Mouse (Mus musculus) embryonic facial prominence, embryonic 15.5 days (tissue): ENCODE measurements around the gene Zbtb4. TPM values are rescaled to one million over a fixed set of nuclear protein-coding genes. Genes with fewer than 3 reads are reported as not detected.
"Not testable (repeated sequence)": the region's sequence is repeated elsewhere in the genome, so short reads cannot be mapped to it uniquely, and the experiment has no call there.

Experiments used
- ATAC-seq: fragments of 200-750 bp; cut with Nextera tagmentation; 2 replicates; pipeline ENCODE4 v1.8.0; 2017; ENCODE audit warnings: low read depth, moderate TSS enrichment; ENCODE audit not compliant: insufficient number of reproducible peaks, low FRiP score, low TSS enrichment
- H3K27ac ChIP-seq: fragments of 300-500 bp; sonication (generic); replicated peaks from 2 replicates; pipeline ENCODE4 v1.5.1; 2015; ENCODE audit warnings: mild to moderate bottlenecking, inconsistent platforms
- H3K27me3 ChIP-seq: fragments of 300-500 bp; sonication (generic); 2 replicates; pipeline ENCODE4 v1.6.1; 2015; ENCODE audit warnings: inconsistent platforms
- H3K36me3 ChIP-seq: fragments of 300-500 bp; sonication (generic); 2 replicates; pipeline ENCODE4 v1.6.1; 2015; ENCODE audit warnings: mild to moderate bottlenecking, inconsistent platforms
- H3K4me1 ChIP-seq: fragments of 300-500 bp; sonication (generic); 2 replicates; pipeline ENCODE4 v1.6.1; 2015; ENCODE audit warnings: inconsistent platforms
- H3K4me2 ChIP-seq: fragments of 300-500 bp; sonication (generic); replicated peaks from 2 replicates; pipeline ENCODE4 v1.6.1; 2015; ENCODE audit warnings: mild to moderate bottlenecking, inconsistent platforms
- H3K4me3 ChIP-seq: fragments of 300-500 bp; sonication (generic); replicated peaks from 2 replicates; pipeline ENCODE4 v1.5.1; 2015; ENCODE audit warnings: mild to moderate bottlenecking, inconsistent platforms
- H3K9ac ChIP-seq: fragments of 300-500 bp; sonication (generic); 2 replicates; pipeline ENCODE4 v1.6.1; 2015; ENCODE audit warnings: inconsistent platforms
- H3K9me3 ChIP-seq: fragments of 300-500 bp; sonication (generic); replicated peaks from 2 replicates; pipeline ENCODE4 v1.6.1; 2016; ENCODE audit warnings: inconsistent platforms
- WGBS: fragments of 180-500 bp; shearing (Covaris S2); methylation state at CpG from one replicate; pipeline ENCODE4 v1.1.7; 2015; 5-methylcytosine and 5-hydroxymethylcytosine counted together
- polyA plus RNA-seq: library from polyadenylated mRNA; unstranded; fragments of >200 nt; fragmentation: Nextera tagmentation; extraction: Ambion mirVana; gene quantifications from 2 replicates; pipeline ENCODE4 v1.2.1, GENCODE M21; 2015

Gene Zbtb4
- polyA plus RNA-seq, result 5.7 and 6.1 TPM in 2 replicates

- ATAC-seq, result peak; percentile 68
- 15% methylated on average over 32 of the region's 55 CpGs for WGBS
- peak within 1 kb of the TSS; percentile 93 for H3K4me3 ChIP-seq
- peak within 1 kb of the TSS; percentile 72 for H3K4me2 ChIP-seq
- H3K4me1 ChIP-seq, result peaks cover 35% of the 10 kb centered on the region
- H3K36me3 ChIP-seq, result 0 out of 2 replicates have a peak, but pooled peaks cover 6% of the 10 kb centered on the region
- peak within 1 kb of the TSS; percentile 90 for H3K9ac ChIP-seq
- H3K27me3 ChIP-seq, result no peaks in the 10 kb centered on the region
- H3K27ac ChIP-seq, result peak within 1 kb of the TSS; percentile 96
- no peaks in the 10 kb centered on the region for H3K9me3 ChIP-seq
Measured at GRCm38 (mm10) chr11:69765221-69766125, at the start of gene Zbtb4. Gene Zbtb4 (plus strand): TSS chr11:69765912.

- Histone ChIP-seq H3K36me3 (no peaks in the 10 kb centered on the region), H3K9ac (no peak overlapping the region), H3K4me2 (no peak overlapping the region), H3K27ac (no peak overlapping the region), H3K27me3 (no peaks in the 10 kb centered on the region), H3K9me3 (no peaks in the 10 kb centered on the region), H3K4me1 (0 out of 2 replicates have a peak, but pooled peaks cover 5% of the 10 kb centered on the region), H3K4me3 (no peak overlapping the region)
- ATAC-seq, result no peak
- 26% methylated on average over 5 of the region's 5 CpGs for WGBS
Measured at GRCm38 (mm10) chr11:69715929-69716328, 49.8 kb upstream of the Zbtb4 start.

- Histone ChIP-seq H3K27me3 (no peaks in the 10 kb centered on the region), H3K4me3 (no peak overlapping the region), H3K36me3 (no peaks in the 10 kb centered on the region), H3K9ac (no peak overlapping the region), H3K9me3 (no peaks in the 10 kb centered on the region), H3K27ac (no peak overlapping the region), H3K4me2 (no peak overlapping the region), H3K4me1 (0 out of 2 replicates have a peak, but pooled peaks cover 5% of the 10 kb centered on the region)
- WGBS, result 70% methylated on average over 4 of the region's 4 CpGs
- ATAC-seq, result no peak
Measured at GRCm38 (mm10) chr11:69716953-69717352, 48.8 kb upstream of the Zbtb4 start.

GRCm38 (mm10) chr11:69718661-69719060, 47.1 kb upstream of the Zbtb4 start:
- Histone ChIP-seq H3K36me3 (no peaks in the 10 kb centered on the region), H3K27me3 (no peaks in the 10 kb centered on the region), H3K4me3 (no peak overlapping the region), H3K4me1 (0 out of 2 replicates have a peak, but pooled peaks cover 5% of the 10 kb centered on the region), H3K4me2 (0 out of 2 replicates have a peak overlapping the region, but pooled peaks have one; percentile 8), H3K9me3 (no peaks in the 10 kb centered on the region), H3K27ac (no peak overlapping the region), H3K9ac (no peak overlapping the region)
- ATAC-seq, result no peak
- 26% methylated on average over 15 of the region's 15 CpGs for WGBS

- 74% methylated on average over 6 of the region's 6 CpGs for WGBS
- Histone ChIP-seq H3K4me3 (no peak overlapping the region), H3K9ac (no peak overlapping the region), H3K36me3 (no peaks in the 10 kb centered on the region), H3K4me1 (0 out of 2 replicates have a peak, but pooled peaks cover 5% of the 10 kb centered on the region), H3K27ac (no peak overlapping the region), H3K9me3 (no peaks in the 10 kb centered on the region), H3K4me2 (no peak overlapping the region), H3K27me3 (no peaks in the 10 kb centered on the region)
- ATAC-seq, result no peak
Measured at GRCm38 (mm10) chr11:69719423-69719822, 46.3 kb upstream of the Zbtb4 start.

- ATAC-seq, result no peak
- Histone ChIP-seq H3K36me3 (no peaks in the 10 kb centered on the region), H3K9ac (no peak overlapping the region), H3K4me1 (no peaks in the 10 kb centered on the region), H3K27me3 (no peaks in the 10 kb centered on the region), H3K4me3 (no peak overlapping the region), H3K4me2 (no peak overlapping the region), H3K9me3 (no peaks in the 10 kb centered on the region), H3K27ac (no peak overlapping the region)
- WGBS, result 63% methylated on average over 6 of the region's 6 CpGs
Measured at GRCm38 (mm10) chr11:69720852-69721251, 44.9 kb upstream of the Zbtb4 start.

GRCm38 (mm10) chr11:69723074-69723473, 42.6 kb upstream of the Zbtb4 start:
- no peak for ATAC-seq
- no peaks in the 10 kb centered on the region for H3K27me3 ChIP-seq
- H3K9ac ChIP-seq, result no peak overlapping the region
- no peak overlapping the region for H3K27ac ChIP-seq
- H3K9me3 ChIP-seq, result no peaks in the 10 kb centered on the region
- no peak overlapping the region for H3K4me2 ChIP-seq
- WGBS, result 42% methylated on average over 2 of the region's 2 CpGs
- H3K36me3 ChIP-seq, result no peaks in the 10 kb centered on the region
- H3K4me3 ChIP-seq, result no peak overlapping the region
- H3K4me1 ChIP-seq, result no peaks in the 10 kb centered on the region

GRCm38 (mm10) chr11:69725951-69726350, 39.8 kb upstream of the Zbtb4 start:
- no peak overlapping the region for H3K4me2 ChIP-seq
- no peaks in the 10 kb centered on the region for H3K36me3 ChIP-seq
- no peaks in the 10 kb centered on the region for H3K9me3 ChIP-seq
- no peak for ATAC-seq
- no peak overlapping the region for H3K27ac ChIP-seq
- H3K4me3 ChIP-seq, result no peak overlapping the region
- H3K27me3 ChIP-seq, result no peaks in the 10 kb centered on the region
- H3K4me1 ChIP-seq, result no peaks in the 10 kb centered on the region
- no peak overlapping the region for H3K9ac ChIP-seq
- WGBS, result 37% methylated on average over 5 of the region's 5 CpGs

- H3K4me3 ChIP-seq, result no peak overlapping the region
- no peak overlapping the region for H3K4me2 ChIP-seq
- no peaks in the 10 kb centered on the region for H3K4me1 ChIP-seq
- no peak overlapping the region for H3K27ac ChIP-seq
- no peaks in the 10 kb centered on the region for H3K9me3 ChIP-seq
- 18% methylated on average over 3 of the region's 3 CpGs for whole genome bisulfite sequencing
- ATAC-seq, result no peak
- H3K27me3 ChIP-seq, result no peaks in the 10 kb centered on the region
- no peak overlapping the region for H3K9ac ChIP-seq
- peaks cover 8% of the 10 kb centered on the region for H3K36me3 ChIP-seq
Measured at GRCm38 (mm10) chr11:69729063-69729462, 36.6 kb upstream of the Zbtb4 start.

- not testable (repeated sequence) for H3K27me3 ChIP-seq, ATAC-seq, H3K27ac ChIP-seq, H3K9ac ChIP-seq, H3K4me2 ChIP-seq, H3K4me1 ChIP-seq, H3K4me3 ChIP-seq, H3K9me3 ChIP-seq
- peaks cover 32% of the 10 kb centered on the region for H3K36me3 ChIP-seq
- WGBS, result 89% methylated on average over 2 of the region's 3 CpGs
Measured at GRCm38 (mm10) chr11:69731408-69731807, 34.3 kb upstream of the Zbtb4 start.

- peaks cover 23% of the 10 kb centered on the region for H3K4me1 ChIP-seq
- H3K36me3 ChIP-seq, result peaks cover 15% of the 10 kb centered on the region
- 77% methylated on average over 3 of the region's 3 CpGs for WGBS
- no peaks in the 10 kb centered on the region for H3K27me3 ChIP-seq
- no peak overlapping the region for H3K9ac ChIP-seq
- no peak overlapping the region for H3K27ac ChIP-seq
- ATAC-seq, result no peak
- H3K4me3 ChIP-seq, result no peak overlapping the region
- no peak overlapping the region for H3K4me2 ChIP-seq
- H3K9me3 ChIP-seq, result no peaks in the 10 kb centered on the region
Measured at GRCm38 (mm10) chr11:69751635-69752034, 14.1 kb upstream of the Zbtb4 start.
